Mouse (Mus musculus): ENCODE data around the gene Hibadh. TPM values are rescaled to one million over a fixed set of nuclear protein-coding genes. Genes with fewer than 3 reads are reported as not detected.

Gene Hibadh
- polyA plus RNA-seq, 1 experiment from 2014 or later, result 82.7 TPM

GRCm38 (mm10) chr6:52502986-52503385 is 137.2 kb downstream of the Hibadh start:
- ATAC-seq, result no peak
- Histone ChIP-seq H3K9me3 (ENCODE audit: control insufficient read depth, low read length) (no peaks in the 10 kb centered on the region), H3K9ac (ENCODE audit: low read depth, low read length) (no peak overlapping the region), H3K4me3 (ENCODE audit: low read length) (no peak overlapping the region), H3K27me3 (replicated peaks; ENCODE audit: control insufficient read depth, insufficient read depth, low read length) (no peaks in the 10 kb centered on the region), H3K4me1 (ENCODE audit: control insufficient read depth, insufficient read depth, low read depth, low read length) (no peaks in the 10 kb centered on the region), H3K4me2 (ENCODE audit: low read length) (no peak overlapping the region), H3K36me3 (ENCODE audit: control insufficient read depth, insufficient read depth, low read length) (no peaks in the 10 kb centered on the region), H3K27ac (ENCODE audit: low read depth, low read length) (no peak overlapping the region)
- WGBS, result 79% methylated on average over 2 of the region's 2 CpGs

GRCm38 (mm10) chr6:52501479-52501878 is 138.7 kb downstream of the Hibadh start:
- Histone ChIP-seq H3K36me3 (ENCODE audit: control insufficient read depth, insufficient read depth, low read length) (no peaks in the 10 kb centered on the region), H3K4me2 (ENCODE audit: low read length) (no peak overlapping the region), H3K9me3 (ENCODE audit: control insufficient read depth, low read length) (no peaks in the 10 kb centered on the region), H3K27me3 (replicated peaks; ENCODE audit: control insufficient read depth, insufficient read depth, low read length) (no peaks in the 10 kb centered on the region), H3K4me3 (ENCODE audit: low read length) (no peak overlapping the region), H3K9ac (ENCODE audit: low read depth, low read length) (no peak overlapping the region), H3K4me1 (ENCODE audit: control insufficient read depth, insufficient read depth, low read depth, low read length) (no peaks in the 10 kb centered on the region), H3K27ac (ENCODE audit: low read depth, low read length) (no peak overlapping the region)
- WGBS, result 90% methylated on average over 1 of the region's 1 CpGs
- no peak for ATAC-seq

Other genes starting within 250 kb of the Hibadh start
- 140 and 163 TPM in 2 replicates for gene Tax1bp1, start 73.3 kb upstream of the Hibadh start, polyA plus RNA-seq (2015; fragmentation: Nextera tagmentation; extraction: Ambion mirVana)

All from hindbrain, embryonic 16.5 days (tissue).